Mouse (Mus musculus): Measurements from ENCODE around the gene Itpr1.

The Itpr1 gene

GRCm38 (mm10) chr6:108244571-108244970 is 31.7 kb downstream of the Itpr1 start:
- DNase-seq: no peak

- DNase-seq: no peak
Measured at GRCm38 (mm10) chr6:108246369-108247085, 33.6 kb downstream of the Itpr1 start.

- DNase-seq: no peak
Measured at GRCm38 (mm10) chr6:108247211-108247610, 34.3 kb downstream of the Itpr1 start.

- DNase-seq: no peak
Measured at GRCm38 (mm10) chr6:108248519-108248918, 35.6 kb downstream of the Itpr1 start.

- no peak for DNase-seq
Measured at GRCm38 (mm10) chr6:108249031-108249917, 36.4 kb downstream of the Itpr1 start.

- DNase-seq: no peak
Measured at GRCm38 (mm10) chr6:108249918-108250225, 37.0 kb downstream of the Itpr1 start.

GRCm38 (mm10) chr6:108250416-108250815 is 37.5 kb downstream of the Itpr1 start:
- no peak for DNase-seq

- DNase-seq: no peak
Measured at GRCm38 (mm10) chr6:108252565-108253360, 39.9 kb downstream of the Itpr1 start.

GRCm38 (mm10) chr6:108254132-108255064 is 41.5 kb downstream of the Itpr1 start:
- no peak for DNase-seq

- DNase-seq: no peak
Measured at GRCm38 (mm10) chr6:108255880-108256279, 43.0 kb downstream of the Itpr1 start.

GRCm38 (mm10) chr6:108257225-108257624 is 44.3 kb downstream of the Itpr1 start:
- DNase-seq: no peak

GRCm38 (mm10) chr6:108258631-108259030 is 45.7 kb downstream of the Itpr1 start:
- no peak for DNase-seq

GRCm38 (mm10) chr6:108259671-108260070 is 46.8 kb downstream of the Itpr1 start:
- no peak for DNase-seq

GRCm38 (mm10) chr6:108261506-108261905 is 48.6 kb downstream of the Itpr1 start:
- no peak for DNase-seq

- DNase-seq: no peak
Measured at GRCm38 (mm10) chr6:108264164-108264563, 51.3 kb downstream of the Itpr1 start.

- DNase-seq: no peak
Measured at GRCm38 (mm10) chr6:108273451-108273850, 60.6 kb downstream of the Itpr1 start.

- DNase-seq: peak; percentile 14 to 18
Measured at GRCm38 (mm10) chr6:108274364-108275084, 61.6 kb downstream of the Itpr1 start.

GRCm38 (mm10) chr6:108276880-108277507 is 64.1 kb downstream of the Itpr1 start:
- no peak for DNase-seq

GRCm38 (mm10) chr6:108277622-108278396 is 64.9 kb downstream of the Itpr1 start:
- DNase-seq: no peak
